Mouse (Mus musculus): ENCODE data around the gene Col27a1. TPM values are rescaled to one million over a fixed set of nuclear protein-coding genes. Genes with fewer than 3 reads are reported as not detected.

Col27a1 gene
- polyA plus RNA-seq, 1 experiment = 0.13 TPM

DNA sequence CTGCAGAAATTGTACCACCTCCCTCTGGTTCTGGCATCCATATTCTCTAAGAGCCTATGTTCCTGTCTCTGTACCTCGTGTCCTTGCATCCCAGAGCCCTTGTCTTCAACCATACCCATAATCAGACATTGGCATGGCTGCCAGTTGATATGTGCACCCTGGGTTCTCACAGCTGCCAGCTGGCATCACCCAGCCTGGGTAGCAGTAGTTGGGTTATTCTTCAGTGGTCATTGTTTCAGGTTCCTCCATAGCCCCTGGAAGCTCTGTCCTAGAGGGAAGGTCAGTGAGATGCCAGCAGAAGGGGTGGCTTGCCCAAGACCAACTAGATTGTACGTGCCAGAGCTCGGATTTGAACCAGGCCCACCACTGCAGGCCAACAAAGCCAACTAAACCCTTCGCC lies 77.9 kb downstream of the Col27a1 start:
- Histone ChIP-seq H3K4me3 (no peak overlapping the region), H3K4me2 (ENCODE audit: low read depth) (no peak overlapping the region), H3K27me3 (ENCODE audit: control insufficient read depth, insufficient read depth, insufficient read length) (peaks cover 23% of the 10 kb centered on the region), H3K79me2 (ENCODE audit: control insufficient read depth, insufficient read depth) (no peaks in the 10 kb centered on the region), H3ac (ENCODE audit: control insufficient read depth, insufficient read length) (no peak overlapping the region), H3K36me3 (ENCODE audit: control insufficient read depth, insufficient read depth) (no peaks in the 10 kb centered on the region)
- TF ChIP-seq E2F4 (IDR thresholded peaks at IDR 0.05; ENCODE audit: insufficient read depth) = no peak
- TF ChIP-seq REST (IDR thresholded peaks at IDR 0.05; ENCODE audit: insufficient read depth, insufficient read length) = no peak
- no peak for TF ChIP-seq SRF (IDR thresholded peaks at IDR 0.05; ENCODE audit: control insufficient read depth, insufficient read length, low read depth)
- TF ChIP-seq TCF3 (IDR thresholded peaks at IDR 0.05; ENCODE audit: insufficient read length, low read depth) = no peak
- TF ChIP-seq MAX (IDR thresholded peaks at IDR 0.05; ENCODE audit: low read depth) = no peak
- TF ChIP-seq MYOG (IDR thresholded peaks at IDR 0.05; ENCODE audit: control insufficient read depth in 1 of 3, insufficient read depth in 1 of 3, insufficient read length in 2 of 3, low read depth in 2 of 3) = no peak
- TF ChIP-seq USF1 (IDR thresholded peaks at IDR 0.05; ENCODE audit: low read depth) = no peak
- no peak for TF ChIP-seq TCF12 (IDR thresholded peaks at IDR 0.05; ENCODE audit: insufficient read depth, poor library complexity, severe bottlenecking)

DNA sequence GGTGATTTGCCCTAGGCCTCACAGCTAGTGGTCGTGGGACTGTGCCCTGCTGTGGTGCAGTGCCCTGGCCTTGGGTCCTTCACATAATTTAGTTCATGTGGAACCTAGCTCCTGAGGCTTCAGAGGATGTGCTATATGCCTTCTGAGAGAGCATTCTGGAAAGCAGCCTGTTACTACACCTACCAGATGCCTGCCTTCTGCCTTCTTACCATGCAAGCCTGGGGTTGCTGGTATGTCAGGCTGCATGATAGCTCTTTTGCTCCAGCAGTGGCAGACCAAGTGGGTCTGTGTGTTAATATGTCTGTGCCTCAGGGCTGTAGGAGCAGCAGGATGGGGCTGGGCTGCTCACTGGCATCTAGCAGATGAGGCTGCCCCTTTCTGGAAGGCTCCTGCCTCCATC lies 81.8 kb downstream of the Col27a1 start:
- H3ac ChIP-seq (ENCODE audit: control insufficient read depth, insufficient read length) = no peak overlapping the region
- no peak overlapping the region for H3K4me2 ChIP-seq (ENCODE audit: low read depth)
- H3K79me2 ChIP-seq (ENCODE audit: control insufficient read depth, insufficient read depth) = no peaks in the 10 kb centered on the region
- H3K36me3 ChIP-seq (ENCODE audit: control insufficient read depth, insufficient read depth) = no peaks in the 10 kb centered on the region
- no peak overlapping the region for H3K4me3 ChIP-seq
- TF ChIP-seq CEBPB (IDR thresholded peaks at IDR 0.05; ENCODE audit: insufficient read depth, poor library complexity, severe bottlenecking) = no peak
- TF ChIP-seq USF1 (IDR thresholded peaks at IDR 0.05; ENCODE audit: low read depth) = no peak
- peaks cover 35% of the 10 kb centered on the region for H3K27me3 ChIP-seq (ENCODE audit: control insufficient read depth, insufficient read depth, insufficient read length)

DNA sequence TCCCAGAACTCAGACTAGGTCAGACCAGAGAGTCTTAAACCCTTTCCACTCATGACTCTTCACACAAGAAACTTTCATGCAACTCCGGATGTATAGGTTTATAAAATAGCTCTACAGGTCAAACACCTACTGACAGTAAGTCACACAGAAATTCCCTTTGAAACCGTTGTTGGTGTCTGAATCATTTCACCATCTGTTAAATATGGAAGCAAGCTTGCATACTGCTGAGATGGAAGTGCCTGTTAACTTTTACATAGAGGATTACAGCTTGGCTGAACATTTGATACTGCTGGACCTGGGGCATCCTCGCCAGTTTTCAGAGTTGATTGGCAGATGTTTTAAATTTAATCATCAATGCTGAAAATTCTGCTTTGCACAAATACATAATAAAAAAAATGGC lies 82.5 kb downstream of the Col27a1 start:
- TF ChIP-seq TCF12 (IDR thresholded peaks at IDR 0.05; ENCODE audit: insufficient read depth, poor library complexity, severe bottlenecking) = no peak
- TF ChIP-seq MAX (IDR thresholded peaks at IDR 0.05; ENCODE audit: low read depth) = no peak
- no peak for TF ChIP-seq USF1 (IDR thresholded peaks at IDR 0.05; ENCODE audit: low read depth)
- TF ChIP-seq POLR2AphosphoS2 (IDR thresholded peaks at IDR 0.05; ENCODE audit: insufficient read length, low read depth) = no peak
- TF ChIP-seq SRF (IDR thresholded peaks at IDR 0.05; ENCODE audit: control insufficient read depth, insufficient read length, low read depth) = no peak
- no peak for TF ChIP-seq MYOD1 (IDR thresholded peaks at IDR 0.05; ENCODE audit: control insufficient read depth in 1 of 3, insufficient read length in 2 of 3, low read depth in 2 of 3)
- H3K79me2 ChIP-seq (ENCODE audit: control insufficient read depth, insufficient read depth) = no peaks in the 10 kb centered on the region
- no peaks in the 10 kb centered on the region for H3K36me3 ChIP-seq (ENCODE audit: control insufficient read depth, insufficient read depth)
- H3ac ChIP-seq (ENCODE audit: control insufficient read depth, insufficient read length) = no peak overlapping the region
- peaks cover 38% of the 10 kb centered on the region for H3K27me3 ChIP-seq (ENCODE audit: control insufficient read depth, insufficient read depth, insufficient read length)
- H3K4me3 ChIP-seq = no peak overlapping the region
- no peak overlapping the region for H3K4me2 ChIP-seq (ENCODE audit: low read depth)

GRCm38 (mm10) chr4:63296876-63297275 lies 83.1 kb downstream of the Col27a1 start:
- Histone ChIP-seq H3K4me3 (no peak overlapping the region), H3ac (ENCODE audit: control insufficient read depth, insufficient read length) (no peak overlapping the region), H3K4me2 (ENCODE audit: low read depth) (peak overlapping the region; percentile 34), H3K36me3 (ENCODE audit: control insufficient read depth, insufficient read depth) (no peaks in the 10 kb centered on the region), H3K79me2 (ENCODE audit: control insufficient read depth, insufficient read depth) (no peaks in the 10 kb centered on the region), H3K27me3 (ENCODE audit: control insufficient read depth, insufficient read depth, insufficient read length) (peaks cover 41% of the 10 kb centered on the region)
- TF ChIP-seq POLR2AphosphoS2 (IDR thresholded peaks at IDR 0.05; ENCODE audit: insufficient read length, low read depth) (no peak), CEBPB (IDR thresholded peaks at IDR 0.05; ENCODE audit: insufficient read depth, poor library complexity, severe bottlenecking) (no peak), E2F4 (IDR thresholded peaks at IDR 0.05; ENCODE audit: insufficient read depth) (no peak), SRF (IDR thresholded peaks at IDR 0.05; ENCODE audit: control insufficient read depth, insufficient read length, low read depth) (no peak), TCF12 (IDR thresholded peaks at IDR 0.05; ENCODE audit: insufficient read depth, poor library complexity, severe bottlenecking) (no peak), MAX (IDR thresholded peaks at IDR 0.05; ENCODE audit: low read depth) (no peak), POLR2A (IDR thresholded peaks at IDR 0.05; ENCODE audit: insufficient read length, low read depth) (no peak), REST (IDR thresholded peaks at IDR 0.05; ENCODE audit: insufficient read depth, insufficient read length) (no peak), USF1 (IDR thresholded peaks at IDR 0.05; ENCODE audit: low read depth) (no peak), MYOG (IDR thresholded peaks at IDR 0.05; ENCODE audit: control insufficient read depth in 1 of 3, insufficient read depth in 1 of 3, insufficient read length in 2 of 3, low read depth in 2 of 3) (no peak), TCF3 (IDR thresholded peaks at IDR 0.05; ENCODE audit: insufficient read length, low read depth) (no peak), MYOD1 (IDR thresholded peaks at IDR 0.05; ENCODE audit: control insufficient read depth in 1 of 3, insufficient read length in 2 of 3, low read depth in 2 of 3) (no peak)

DNA sequence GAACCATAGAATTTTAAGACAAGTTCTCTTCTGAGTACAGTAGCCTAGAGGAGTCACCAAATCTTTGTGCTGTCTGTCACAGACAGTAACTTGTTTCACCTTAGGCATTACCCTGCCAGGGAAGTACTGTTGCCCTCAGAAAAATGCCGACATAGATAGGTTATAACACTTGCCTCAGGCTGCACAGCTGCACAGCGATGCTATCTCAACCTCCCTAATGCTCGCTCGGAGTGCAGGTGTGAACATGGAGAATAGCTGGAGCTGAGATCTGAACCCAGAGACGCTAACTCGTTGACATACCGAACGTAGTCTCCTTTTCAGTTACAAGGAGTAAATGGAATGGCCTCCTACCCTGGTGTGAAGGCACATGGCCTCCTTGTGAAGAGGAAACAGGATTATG lies 84.4 kb downstream of the Col27a1 start:
- Histone ChIP-seq H3K36me3 (ENCODE audit: control insufficient read depth, insufficient read depth) (no peaks in the 10 kb centered on the region), H3K27me3 (ENCODE audit: control insufficient read depth, insufficient read depth, insufficient read length) (peaks cover 37% of the 10 kb centered on the region), H3K4me3 (no peak overlapping the region), H3K79me2 (ENCODE audit: control insufficient read depth, insufficient read depth) (no peaks in the 10 kb centered on the region), H3ac (ENCODE audit: control insufficient read depth, insufficient read length) (no peak overlapping the region), H3K4me2 (ENCODE audit: low read depth) (no peak overlapping the region)
- TF ChIP-seq CEBPB (IDR thresholded peaks at IDR 0.05; ENCODE audit: insufficient read depth, poor library complexity, severe bottlenecking) (no peak), MYOD1 (IDR thresholded peaks at IDR 0.05; ENCODE audit: control insufficient read depth in 1 of 3, insufficient read length in 2 of 3, low read depth in 2 of 3) (no peak), USF1 (IDR thresholded peaks at IDR 0.05; ENCODE audit: low read depth) (no peak), REST (IDR thresholded peaks at IDR 0.05; ENCODE audit: insufficient read depth, insufficient read length) (no peak), MYOG (IDR thresholded peaks at IDR 0.05; ENCODE audit: control insufficient read depth in 1 of 3, insufficient read depth in 1 of 3, insufficient read length in 2 of 3, low read depth in 2 of 3) (no peak), SRF (IDR thresholded peaks at IDR 0.05; ENCODE audit: control insufficient read depth, insufficient read length, low read depth) (no peak), POLR2AphosphoS2 (IDR thresholded peaks at IDR 0.05; ENCODE audit: insufficient read length, low read depth) (no peak), E2F4 (IDR thresholded peaks at IDR 0.05; ENCODE audit: insufficient read depth) (no peak), TCF3 (IDR thresholded peaks at IDR 0.05; ENCODE audit: insufficient read length, low read depth) (no peak), POLR2A (IDR thresholded peaks at IDR 0.05; ENCODE audit: insufficient read length, low read depth) (no peak), TCF12 (IDR thresholded peaks at IDR 0.05; ENCODE audit: insufficient read depth, poor library complexity, severe bottlenecking) (no peak), MAX (IDR thresholded peaks at IDR 0.05; ENCODE audit: low read depth) (no peak)
